ENCODE assay signal across 7 mouse cellular contexts in genomic region chr17:49171252-49172047, GRCm38 (mm10).
DNase-seq lines count a peak whose midpoint lies in the region; ATAC-seq lines count a peak whose summit lies in the region.

No protein-coding gene starts in this region.

- H3K4me1 ChIP-seq in forebrain, embryonic 10.5 days: peaks cover 19% of the 10 kb centered on the region
- H3K4me1 ChIP-seq in hindbrain, embryonic 10.5 days (replicated peaks): peaks cover 21% of the 10 kb centered on the region
- 0 out of 2 replicates have a peak, but pooled peaks cover 6% of the 10 kb centered on the region for H3K4me1 ChIP-seq in liver, embryonic 12.5 days

- H3K4me2 ChIP-seq in liver, embryonic 12.5 days: peak overlapping the region; percentile 50

- peak overlapping the region; percentile 52 for H3K4me3 ChIP-seq in forebrain, embryonic 10.5 days
- H3K4me3 ChIP-seq in hindbrain, embryonic 10.5 days: peak overlapping the region; percentile 53
- peak overlapping the region; percentile 13; the same call in 1 of the 2 replicates for H3K4me3 ChIP-seq in liver, embryonic 12.5 days

- 8% methylated on average over 20 of the region's 20 CpGs for WGBS in forebrain, embryonic 10.5 days
- WGBS in hindbrain, embryonic 10.5 days: 8% methylated on average over 20 of the region's 20 CpGs
- 7% methylated on average over 20 of the region's 20 CpGs for WGBS in liver, embryonic 12.5 days (ENCODE audit: insufficient replicate concordance)

- H3K9me3 ChIP-seq in forebrain, embryonic 10.5 days: no peaks in the 10 kb centered on the region
- H3K9me3 ChIP-seq in hindbrain, embryonic 10.5 days: no peaks in the 10 kb centered on the region
- no peaks in the 10 kb centered on the region for H3K9me3 ChIP-seq in liver, embryonic 12.5 days (replicated peaks)

- 0 out of 2 replicates have a peak overlapping the region, but pooled peaks have one; percentile 17 for H3K27ac ChIP-seq in forebrain, embryonic 10.5 days
- peak overlapping the region; percentile 45; the same call in 1 of the 2 replicates for H3K27ac ChIP-seq in hindbrain, embryonic 10.5 days
- no peak overlapping the region for H3K27ac ChIP-seq in liver, embryonic 12.5 days

- H3K9ac ChIP-seq in liver, embryonic 12.5 days: no peak overlapping the region

- peaks cover 44% of the 10 kb centered on the region for H3K27me3 ChIP-seq in forebrain, embryonic 10.5 days (ENCODE audit: poor library complexity, severe bottlenecking)
- H3K27me3 ChIP-seq in hindbrain, embryonic 10.5 days (ENCODE audit: insufficient read depth, poor library complexity, severe bottlenecking): peaks cover 51% of the 10 kb centered on the region
- H3K27me3 ChIP-seq in liver, embryonic 12.5 days (replicated peaks): peaks cover 34% of the 10 kb centered on the region

- no peak for ATAC-seq in liver, embryonic 12.5 days

- H3K36me3 ChIP-seq in forebrain, embryonic 10.5 days (replicated peaks): no peaks in the 10 kb centered on the region
- no peaks in the 10 kb centered on the region for H3K36me3 ChIP-seq in hindbrain, embryonic 10.5 days
- H3K36me3 ChIP-seq in liver, embryonic 12.5 days: no peaks in the 10 kb centered on the region

- DNase-seq in B cell, adult 2 months: peak; percentile 69 to 73
- DNase-seq in Muller cell, postnatal 12 days (ENCODE audit: inconsistent ontology term): peak; percentile 34
- no peak for DNase-seq in forebrain, embryonic 10.5 days (ENCODE audit: extremely low spot score, low spot score)
- peak; percentile 37 for DNase-seq in hindbrain, embryonic 10.5 days (ENCODE audit: low spot score)
- peak; percentile 13 to 18 for DNase-seq in natural killer cell, adult 2 months (ENCODE audit: low spot score in 2 of 2)
- peak; percentile 79 for DNase-seq in thymus, postnatal 4 days
